ENCODE assay signal across 26 mouse cellular contexts in the genomic region with DNA sequence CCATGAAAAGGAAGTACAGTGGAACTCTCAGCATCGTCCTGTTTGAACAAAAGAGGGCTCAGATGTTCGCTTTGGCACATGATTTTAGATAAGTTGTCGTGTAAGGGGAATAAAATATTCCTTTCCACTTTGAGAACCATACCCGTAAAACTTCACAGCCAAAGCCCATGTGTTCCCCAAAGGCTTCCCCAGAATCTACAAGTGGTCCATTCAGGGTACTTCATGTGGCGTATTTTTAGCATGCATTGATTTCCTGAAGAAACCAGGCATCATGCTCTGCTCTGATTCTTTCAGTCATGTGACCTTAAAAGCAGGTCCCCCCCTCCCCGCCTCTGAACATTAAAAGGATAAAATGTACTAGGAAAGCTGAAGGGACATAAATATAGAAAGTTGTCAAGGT.
"Had no signal": no experiment of that assay in that cellular context is flagged by ENCODE, and none has a peak within 500 bp of the region (broad histone marks: within the 10 kb centered on the region; RNA-seq: fewer than 3 reads in every experiment).

No protein-coding gene starts in this region.

- H3K9me3 ChIP-seq: heart, embryonic 13.5 days; heart, embryonic 15.5 days; hindbrain, embryonic 13.5 days; hindbrain, embryonic 15.5 days; kidney, embryonic 15.5 days; limb, embryonic 10.5 days; limb, embryonic 12.5 days; liver, embryonic 13.5 days had no signal

- H3K4me1 ChIP-seq: heart, embryonic 13.5 days; hindbrain, embryonic 15.5 days; kidney, embryonic 15.5 days; limb, embryonic 12.5 days; liver, embryonic 13.5 days had no signal

- ATAC-seq: hindbrain, postnatal 0 days; intestine, embryonic 16.5 days had no signal

- H3K4me2 ChIP-seq: heart, embryonic 11.5 days; heart, embryonic 13.5 days; heart, embryonic 15.5 days; hindbrain, embryonic 13.5 days; hindbrain, embryonic 15.5 days; kidney, embryonic 15.5 days; limb, embryonic 12.5 days; liver, embryonic 11.5 days; liver, embryonic 13.5 days had no signal

- DNase-seq: gastrocnemius, postnatal 14 days; gastrocnemius, postnatal 36 days; heart, adult 18-20 months; heart, postnatal 14 days; heart, postnatal 36 days; kidney, adult 11 months; kidney, adult 2 months; kidney, adult 9 months; kidney, postnatal 14 days; kidney, postnatal 36 days; layer of hippocampus, adult 9-11 months; layer of hippocampus, postnatal 36 days; liver; liver, embryonic 13.5 days had no signal

- H3K36me3 ChIP-seq: heart, embryonic 13.5 days; heart, embryonic 15.5 days; hindbrain, embryonic 13.5 days; hindbrain, embryonic 15.5 days; kidney, embryonic 15.5 days; limb, embryonic 10.5 days; limb, embryonic 12.5 days; liver, embryonic 13.5 days had no signal

- H3K4me3 ChIP-seq: heart, embryonic 13.5 days; heart, embryonic 15.5 days; hindbrain, embryonic 13.5 days; hindbrain, embryonic 15.5 days; kidney, embryonic 15.5 days; limb, embryonic 10.5 days; limb, embryonic 12.5 days; liver, embryonic 13.5 days had no signal

- H3K27me3 ChIP-seq: heart, embryonic 15.5 days; hindbrain, embryonic 13.5 days; hindbrain, embryonic 15.5 days; kidney, embryonic 15.5 days; limb, embryonic 12.5 days; liver, embryonic 13.5 days had no signal

- H3K9ac ChIP-seq: heart, embryonic 13.5 days; heart, embryonic 15.5 days; hindbrain, embryonic 13.5 days; hindbrain, embryonic 15.5 days; kidney, embryonic 15.5 days; limb, embryonic 12.5 days; liver, embryonic 13.5 days had no signal

- H3K27ac ChIP-seq: heart, embryonic 13.5 days; heart, embryonic 15.5 days; hindbrain, embryonic 13.5 days; hindbrain, embryonic 15.5 days; hindbrain, postnatal 0 days; kidney, embryonic 15.5 days; kidney, postnatal 0 days; limb, embryonic 10.5 days; limb, embryonic 12.5 days; liver, embryonic 13.5 days had no signal
